Mouse (Mus musculus): ENCODE data around the gene Fbxo30.
A peak's percentile ranks its signal among the peaks of the same experiment; 100 is the strongest.

Fbxo30 gene

GRCm38 (mm10) chr10:11323202-11323898 is 42.2 kb downstream of the Fbxo30 start:
- no peak for DNase-seq

- DNase-seq, result no peak
These were observed 45.4 kb downstream of the Fbxo30 start for GRCm38 (mm10) chr10:11326526-11326925.

- DNase-seq, result peak; percentile 60 to 67
These were observed 62.3 kb downstream of the Fbxo30 start, which contains the start of gene Epm2a for GRCm38 (mm10) chr10:11343205-11344141. Gene Epm2a, plus strand, starts transcription at chr10:11343404.

- no peak for DNase-seq
These were observed 63.7 kb downstream of the Fbxo30 start for GRCm38 (mm10) chr10:11344536-11345468.

All from spleen, adult 18-20 months (tissue).